Mouse (Mus musculus): ENCODE results near the gene Asl. TPM values are rescaled to one million over a fixed set of nuclear protein-coding genes. Genes with fewer than 3 reads are reported as not detected.

Gene Asl
- polyA plus RNA-seq, 1 experiment from 2014 or later: 35.9 TPM

GRCm38 (mm10) chr5:130019461-130019860 is 9.6 kb downstream of the Asl start:
- H3K4me3 ChIP-seq: no peak overlapping the region
- no peak for DNase-seq (ENCODE audit: low spot score)
- H3K4me1 ChIP-seq: peaks cover 28% of the 10 kb centered on the region
- H3K9me3 ChIP-seq: no peaks in the 10 kb centered on the region
- peaks cover 29% of the 10 kb centered on the region for H3K36me3 ChIP-seq
- no peak overlapping the region; the same call in 1 of the 2 replicates for H3K27ac ChIP-seq
- no peaks in the 10 kb centered on the region for H3K27me3 ChIP-seq (ENCODE audit: insufficient read depth, poor library complexity, severe bottlenecking)
- WGBS: 47% methylated on average over 8 of the region's 8 CpGs

DNA sequence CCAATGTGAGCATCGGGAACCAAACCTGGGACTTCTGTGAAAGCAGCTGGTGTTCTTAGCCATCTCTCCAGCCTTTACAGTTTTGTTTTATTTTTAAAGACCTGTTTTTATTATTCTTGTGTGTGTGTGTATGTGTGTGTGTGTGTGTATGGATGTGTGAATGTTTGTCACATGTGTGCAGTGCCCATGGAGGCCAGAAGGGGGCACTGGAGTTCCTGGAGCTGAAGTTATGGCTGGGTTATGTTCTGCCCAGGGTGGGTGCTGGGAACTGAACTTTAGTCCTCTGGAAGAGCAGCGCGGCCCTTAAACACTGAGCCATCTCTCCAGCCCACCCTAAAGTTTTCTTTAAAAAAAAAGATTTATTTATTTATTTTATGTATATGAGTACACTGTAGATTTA is 13.9 kb downstream of the Asl start:
- Histone ChIP-seq H3K9me3 (peaks cover 11% of the 10 kb centered on the region), H3K36me3 (peaks cover 58% of the 10 kb centered on the region), H3K4me3 (no peak overlapping the region), H3K4me1 (peaks cover 9% of the 10 kb centered on the region), H3K27ac (no peak overlapping the region), H3K27me3 (ENCODE audit: insufficient read depth, poor library complexity, severe bottlenecking) (no peaks in the 10 kb centered on the region)
- DNase-seq (ENCODE audit: low spot score): no peak
- 95% methylated on average over 3 of the region's 3 CpGs for WGBS

GRCm38 (mm10) chr5:130010961-130011360 is 18.1 kb downstream of the Asl start:
- H3K27me3 ChIP-seq (ENCODE audit: insufficient read depth, poor library complexity, severe bottlenecking): no peaks in the 10 kb centered on the region
- H3K36me3 ChIP-seq: peaks cover 44% of the 10 kb centered on the region
- no peaks in the 10 kb centered on the region for H3K4me1 ChIP-seq
- no peak for DNase-seq (ENCODE audit: low spot score)
- H3K9me3 ChIP-seq: peaks cover 11% of the 10 kb centered on the region
- 88% methylated on average over 5 of the region's 5 CpGs for WGBS
- no peak overlapping the region for H3K4me3 ChIP-seq
- no peak overlapping the region for H3K27ac ChIP-seq

- Histone ChIP-seq H3K27me3 (ENCODE audit: insufficient read depth, poor library complexity, severe bottlenecking) (no peaks in the 10 kb centered on the region), H3K9me3 (peaks cover 11% of the 10 kb centered on the region), H3K36me3 (peaks cover 32% of the 10 kb centered on the region), H3K4me1 (no peaks in the 10 kb centered on the region), H3K4me3 (no peak overlapping the region), H3K27ac (no peak overlapping the region)
- no peak for DNase-seq (ENCODE audit: low spot score)
- WGBS: 85% methylated on average over 4 of the region's 4 CpGs
Observed at GRCm38 (mm10) chr5:130009784-130010183, 19.3 kb downstream of the Asl start.

DNA sequence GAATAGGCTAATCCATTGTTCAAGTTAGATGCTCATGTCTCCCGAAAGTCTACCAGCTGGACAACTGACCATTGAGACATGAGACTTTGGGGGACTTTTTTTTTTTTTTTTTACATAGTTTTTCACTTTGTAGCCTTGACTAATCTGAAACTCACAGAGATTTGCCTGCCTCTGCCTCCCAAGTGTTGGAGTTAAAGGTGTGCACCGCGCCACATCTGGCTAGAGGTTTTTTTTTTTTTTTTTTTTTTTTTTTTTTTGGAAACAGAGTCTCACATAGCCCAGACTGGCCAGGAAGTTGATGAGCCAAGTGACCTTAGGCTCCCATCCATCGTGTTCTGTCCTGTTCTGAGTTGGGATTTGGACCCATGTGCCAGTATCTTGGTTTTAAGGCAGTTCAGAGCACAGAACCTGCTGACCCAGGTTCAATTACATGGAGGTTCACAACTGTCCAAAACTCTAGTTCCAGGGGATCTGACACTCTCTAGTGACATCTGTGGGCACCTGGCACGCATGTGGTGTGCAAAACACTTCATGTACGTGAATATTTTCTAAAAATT is 20.9 kb downstream of the Asl start:
- H3K9me3 ChIP-seq: peaks cover 11% of the 10 kb centered on the region
- no peak overlapping the region for H3K4me3 ChIP-seq
- peaks cover 2% of the 10 kb centered on the region for H3K4me1 ChIP-seq
- no peak overlapping the region for H3K27ac ChIP-seq
- 73% methylated on average over 6 of the region's 6 CpGs for WGBS
- no peaks in the 10 kb centered on the region for H3K27me3 ChIP-seq (ENCODE audit: insufficient read depth, poor library complexity, severe bottlenecking)
- DNase-seq (ENCODE audit: low spot score): no peak
- H3K36me3 ChIP-seq: peaks cover 28% of the 10 kb centered on the region

GRCm38 (mm10) chr5:130007344-130007743 is 21.7 kb downstream of the Asl start:
- H3K4me3 ChIP-seq: no peak overlapping the region
- H3K27ac ChIP-seq: no peak overlapping the region
- peaks cover 9% of the 10 kb centered on the region for H3K4me1 ChIP-seq
- H3K9me3 ChIP-seq: peaks cover 11% of the 10 kb centered on the region
- DNase-seq (ENCODE audit: low spot score): no peak
- 89% methylated on average over 1 of the region's 1 CpGs for WGBS
- H3K36me3 ChIP-seq: peaks cover 21% of the 10 kb centered on the region
- no peaks in the 10 kb centered on the region for H3K27me3 ChIP-seq (ENCODE audit: insufficient read depth, poor library complexity, severe bottlenecking)

- H3K4me1 ChIP-seq: peaks cover 22% of the 10 kb centered on the region
- no peaks in the 10 kb centered on the region for H3K27me3 ChIP-seq (ENCODE audit: insufficient read depth, poor library complexity, severe bottlenecking)
- 46% methylated on average over 7 of the region's 7 CpGs for WGBS
- no peak for DNase-seq (ENCODE audit: low spot score)
- peaks cover 9% of the 10 kb centered on the region; the same call in 1 of the 2 replicates for H3K36me3 ChIP-seq
- H3K4me3 ChIP-seq: peak overlapping the region; percentile 82
- H3K9me3 ChIP-seq: no peaks in the 10 kb centered on the region
- H3K27ac ChIP-seq: peak overlapping the region; percentile 94
Observed at GRCm38 (mm10) chr5:130003229-130003628, 25.8 kb downstream of the Asl start.

- Histone ChIP-seq H3K27me3 (ENCODE audit: insufficient read depth, poor library complexity, severe bottlenecking) (no peaks in the 10 kb centered on the region), H3K4me1 (peaks cover 22% of the 10 kb centered on the region), H3K9me3 (no peaks in the 10 kb centered on the region), H3K4me3 (peak within 1 kb of the TSS; percentile 82), H3K27ac (peak within 1 kb of the TSS; percentile 94), H3K36me3 (peaks cover 9% of the 10 kb centered on the region; the same call in 1 of the 2 replicates)
- under 1% methylated on average over 39 of the region's 39 CpGs for WGBS
- DNase-seq (ENCODE audit: low spot score): peak; percentile 96
Observed at GRCm38 (mm10) chr5:130002301-130003146, 26.5 kb downstream of the Asl start, which contains the start of gene Gusb. Gene Gusb, minus strand, starts transcription at chr5:130003049.

DNA sequence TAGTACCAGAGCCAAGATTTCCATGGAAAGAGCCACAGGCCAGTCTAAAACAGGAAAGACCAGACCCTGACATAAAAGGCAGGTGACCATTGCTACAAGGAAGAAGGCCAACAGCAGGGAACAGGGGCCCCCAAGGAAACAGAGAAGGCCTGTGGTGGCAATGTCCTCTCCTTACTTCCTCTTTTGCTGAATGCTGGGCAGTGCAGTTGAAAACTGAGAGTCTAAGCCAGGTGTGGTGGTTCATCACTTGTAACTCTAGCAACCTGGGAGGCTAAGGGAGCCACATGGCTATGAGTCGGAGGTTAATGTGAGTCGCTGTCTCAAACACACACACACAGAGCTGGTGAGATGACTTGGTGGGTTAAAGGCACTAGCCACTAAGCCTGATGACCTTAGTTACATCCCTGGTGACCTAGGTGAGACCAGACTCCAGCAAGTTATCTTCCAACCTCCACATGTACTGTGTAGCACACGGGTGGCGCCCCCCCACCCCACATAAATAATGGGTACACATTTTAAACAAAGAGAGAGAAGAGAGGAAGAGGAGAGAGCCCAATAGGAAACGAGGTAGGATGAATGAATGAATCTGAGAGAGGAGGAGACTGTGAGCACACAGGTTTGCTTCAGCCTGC is 27.6 kb downstream of the Asl start:
- Histone ChIP-seq H3K27ac (peak overlapping the region; percentile 94), H3K36me3 (peaks cover 10% of the 10 kb centered on the region; the same call in 1 of the 2 replicates)

DNA sequence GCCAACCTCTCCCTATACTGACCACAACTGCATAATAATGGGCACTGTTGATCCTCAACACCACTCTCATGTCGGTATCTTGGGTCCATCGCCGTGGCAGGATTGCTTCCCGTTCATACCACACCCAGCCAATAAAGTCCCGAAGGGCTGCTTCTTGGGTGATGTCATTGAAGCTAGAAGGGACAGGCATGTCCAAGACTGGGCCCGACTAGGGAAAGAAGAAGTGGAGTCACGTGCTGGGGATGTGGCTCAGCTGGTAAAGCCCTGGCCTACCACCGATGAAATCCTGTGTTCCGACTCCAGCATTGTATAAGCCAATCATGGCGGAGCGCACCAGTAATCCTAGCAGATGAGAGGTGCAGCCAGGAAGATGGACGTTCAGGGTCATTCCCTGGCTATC is 28.3 kb downstream of the Asl start:
- H3K27ac ChIP-seq: no peak overlapping the region
- DNase-seq (ENCODE audit: low spot score): no peak
- peaks cover 14% of the 10 kb centered on the region; the same call in 1 of the 2 replicates for H3K36me3 ChIP-seq
- no peak overlapping the region for H3K4me3 ChIP-seq
- no peaks in the 10 kb centered on the region for H3K9me3 ChIP-seq
- H3K4me1 ChIP-seq: peaks cover 22% of the 10 kb centered on the region
- 90% methylated on average over 12 of the region's 12 CpGs for WGBS
- H3K27me3 ChIP-seq (ENCODE audit: insufficient read depth, poor library complexity, severe bottlenecking): no peaks in the 10 kb centered on the region

More for the DNA sequence above, 27.6 kb downstream of the Asl start:
- WGBS: 71% methylated on average over 5 of the region's 5 CpGs
- Histone ChIP-seq H3K4me3 (peak overlapping the region; percentile 82), H3K27me3 (ENCODE audit: insufficient read depth, poor library complexity, severe bottlenecking) (no peaks in the 10 kb centered on the region), H3K4me1 (peaks cover 22% of the 10 kb centered on the region), H3K9me3 (no peaks in the 10 kb centered on the region)
- DNase-seq (ENCODE audit: low spot score): no peak

DNA sequence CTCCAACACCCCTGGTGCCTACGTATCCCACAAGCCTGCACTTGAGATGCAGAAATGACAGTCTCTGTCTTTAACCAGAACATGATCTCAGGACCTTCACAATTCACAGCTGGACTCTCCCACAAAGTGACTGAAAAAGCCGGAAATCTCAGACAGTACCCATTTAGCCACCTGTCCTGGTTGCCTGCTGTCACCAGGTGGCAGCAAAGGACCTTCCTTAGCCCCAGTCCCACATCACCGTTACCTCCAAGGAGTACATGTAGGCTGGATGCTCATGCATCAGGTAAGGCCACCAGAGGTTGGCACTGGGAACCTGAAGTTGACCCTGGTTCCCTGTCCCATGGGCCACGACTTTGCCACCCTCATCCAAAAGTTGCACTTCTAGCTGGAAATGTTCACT is 29.9 kb downstream of the Asl start:
- peaks cover 19% of the 10 kb centered on the region; the same call in 1 of the 2 replicates for H3K36me3 ChIP-seq
- peaks cover 22% of the 10 kb centered on the region for H3K4me1 ChIP-seq
- WGBS: 39% methylated on average over 4 of the region's 4 CpGs
- no peak overlapping the region for H3K27ac ChIP-seq
- H3K4me3 ChIP-seq: no peak overlapping the region
- H3K27me3 ChIP-seq (ENCODE audit: insufficient read depth, poor library complexity, severe bottlenecking): no peaks in the 10 kb centered on the region
- no peak for DNase-seq (ENCODE audit: low spot score)
- H3K9me3 ChIP-seq: no peaks in the 10 kb centered on the region

DNA sequence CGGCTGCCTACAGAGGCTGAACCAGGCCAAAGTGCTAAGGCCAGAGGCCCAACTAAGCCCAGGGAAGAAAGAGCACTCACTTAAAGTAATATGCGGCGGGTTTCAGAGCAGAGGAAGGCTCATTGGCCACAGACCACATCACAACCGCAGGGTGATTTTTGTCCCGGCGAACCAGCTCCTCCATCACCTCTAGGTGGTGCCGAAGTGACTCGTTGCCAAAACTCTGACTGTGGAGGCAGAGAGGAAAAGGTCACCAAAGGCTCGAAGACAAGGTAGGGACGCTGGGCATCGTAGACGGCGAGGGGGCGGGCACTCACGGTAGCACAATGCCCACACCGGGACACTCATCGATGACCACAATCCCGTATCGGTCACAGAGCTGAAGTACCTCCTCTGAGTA is 31.3 kb downstream of the Asl start:
- no peak for DNase-seq (ENCODE audit: low spot score)
- WGBS: 66% methylated on average over 19 of the region's 19 CpGs
- Histone ChIP-seq H3K27ac (no peak overlapping the region), H3K4me3 (no peak overlapping the region), H3K36me3 (peaks cover 29% of the 10 kb centered on the region), H3K9me3 (no peaks in the 10 kb centered on the region), H3K27me3 (ENCODE audit: insufficient read depth, poor library complexity, severe bottlenecking) (no peaks in the 10 kb centered on the region), H3K4me1 (peaks cover 17% of the 10 kb centered on the region)

- Histone ChIP-seq H3K4me3 (no peak overlapping the region), H3K27me3 (ENCODE audit: insufficient read depth, poor library complexity, severe bottlenecking) (no peaks in the 10 kb centered on the region), H3K9me3 (no peaks in the 10 kb centered on the region), H3K27ac (no peak overlapping the region), H3K36me3 (peaks cover 34% of the 10 kb centered on the region), H3K4me1 (no peaks in the 10 kb centered on the region)
- DNase-seq (ENCODE audit: low spot score): no peak
- WGBS: 94% methylated on average over 7 of the region's 7 CpGs
Observed at GRCm38 (mm10) chr5:129994989-129995388, 34.1 kb downstream of the Asl start.
